Mouse (Mus musculus): Measurements from ENCODE around the gene Samm50. TPM values are rescaled to one million over a fixed set of nuclear protein-coding genes. Genes with fewer than 3 reads are reported as not detected.

Samm50 gene
- polyA plus RNA-seq, 1 experiment from 2014 or later, result 60.5 TPM

DNA sequence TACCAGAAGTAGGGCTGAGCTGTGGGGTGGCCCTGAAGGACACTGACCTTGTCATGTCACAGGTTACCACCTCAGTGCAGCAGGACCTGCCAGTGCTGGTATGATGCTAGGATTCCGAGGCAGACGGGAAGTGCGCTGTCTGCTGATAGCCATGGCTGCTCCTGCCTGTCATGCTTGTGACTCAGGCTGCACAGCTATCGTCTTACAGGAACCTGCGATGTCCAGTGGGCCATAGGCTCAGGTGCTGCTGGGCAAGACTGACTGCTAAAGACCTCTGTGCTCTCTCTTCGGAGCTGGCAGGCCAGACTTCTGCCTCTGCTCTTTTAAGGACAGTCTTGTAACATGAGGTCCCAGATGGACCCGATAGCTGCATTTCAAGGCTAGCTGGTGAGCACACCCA, 22.4 kb downstream of the Samm50 start:
- no peak for DNase-seq (ENCODE audit: low spot score)
- WGBS, result 91% methylated on average over 7 of the region's 7 CpGs
- no peaks in the 10 kb centered on the region for H3K27me3 ChIP-seq (replicated peaks; ENCODE audit: control insufficient read depth, insufficient read depth, low read length)

DNA sequence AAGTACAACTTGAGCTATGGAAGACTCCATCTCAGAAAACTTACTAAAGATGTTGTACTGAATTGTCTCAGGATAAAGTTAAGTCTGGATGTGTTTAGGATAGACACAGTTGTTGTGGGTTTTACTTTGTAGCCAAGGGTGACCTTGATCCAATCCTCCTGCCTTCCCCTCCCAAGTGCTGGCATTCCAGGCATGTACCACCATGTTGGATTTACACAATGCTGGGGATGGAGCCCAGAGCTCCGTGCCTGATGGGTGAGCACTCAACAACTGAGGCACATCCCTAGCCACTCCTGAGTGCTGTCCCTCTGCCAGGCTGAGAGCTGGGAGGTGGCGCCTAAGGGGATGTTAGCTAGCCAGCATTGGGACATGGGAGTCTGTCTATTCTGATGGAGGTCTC, 23.2 kb downstream of the Samm50 start:
- Histone ChIP-seq H3K36me3 (ENCODE audit: control insufficient read depth, insufficient read depth, low read length) (peaks cover 34% of the 10 kb centered on the region), H3K4me2 (ENCODE audit: low read length) (no peak overlapping the region), H3K4me3 (ENCODE audit: low read depth, low read length) (no peak overlapping the region), H3K4me1 (ENCODE audit: control insufficient read depth, insufficient read depth, low read length) (0 out of 2 replicates have a peak, but pooled peaks cover 4% of the 10 kb centered on the region), H3K9ac (ENCODE audit: low read length) (no peak overlapping the region), H3K27me3 (replicated peaks; ENCODE audit: control insufficient read depth, insufficient read depth, low read length) (no peaks in the 10 kb centered on the region), H3K27ac (ENCODE audit: low read depth, low read length) (no peak overlapping the region), H3K9me3 (replicated peaks; ENCODE audit: control insufficient read depth, low read length) (no peaks in the 10 kb centered on the region)
- 77% methylated on average over 2 of the region's 2 CpGs for WGBS
- no peak for ATAC-seq
- DNase-seq (ENCODE audit: low spot score), result no peak

More for the DNA sequence above, 22.4 kb downstream of the Samm50 start:
- Histone ChIP-seq H3K27ac (ENCODE audit: low read depth, low read length) (no peak overlapping the region), H3K4me1 (ENCODE audit: control insufficient read depth, insufficient read depth, low read length) (0 out of 2 replicates have a peak, but pooled peaks cover 4% of the 10 kb centered on the region), H3K36me3 (ENCODE audit: control insufficient read depth, insufficient read depth, low read length) (peaks cover 41% of the 10 kb centered on the region), H3K4me2 (ENCODE audit: low read length) (no peak overlapping the region), H3K9me3 (replicated peaks; ENCODE audit: control insufficient read depth, low read length) (no peaks in the 10 kb centered on the region), H3K9ac (ENCODE audit: low read length) (no peak overlapping the region), H3K4me3 (ENCODE audit: low read depth, low read length) (no peak overlapping the region)
- ATAC-seq, result no peak

DNA sequence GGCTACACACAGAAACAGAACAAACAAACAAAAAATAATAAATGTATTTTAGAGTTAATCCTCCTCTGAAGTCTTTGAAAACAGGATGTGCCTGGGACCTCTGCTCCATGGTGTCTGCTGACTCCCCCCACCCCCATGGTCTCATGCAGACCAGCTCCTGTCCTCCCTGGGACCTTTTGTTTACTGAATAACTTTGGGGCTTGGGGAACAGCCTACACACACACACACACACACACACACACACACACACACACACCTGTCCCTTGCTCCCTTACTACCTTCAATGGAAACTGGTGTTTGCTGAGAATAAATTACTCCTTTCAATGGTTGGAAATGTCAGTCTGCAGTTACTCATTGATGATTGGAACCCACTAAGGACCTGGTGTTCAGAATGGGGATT, 24.0 kb downstream of the Samm50 start:
- Histone ChIP-seq H3K27ac (ENCODE audit: low read depth, low read length) (no peak overlapping the region), H3K27me3 (replicated peaks; ENCODE audit: control insufficient read depth, insufficient read depth, low read length) (no peaks in the 10 kb centered on the region), H3K36me3 (ENCODE audit: control insufficient read depth, insufficient read depth, low read length) (peaks cover 26% of the 10 kb centered on the region), H3K9me3 (replicated peaks; ENCODE audit: control insufficient read depth, low read length) (no peaks in the 10 kb centered on the region), H3K9ac (ENCODE audit: low read length) (no peak overlapping the region), H3K4me1 (ENCODE audit: control insufficient read depth, insufficient read depth, low read length) (0 out of 2 replicates have a peak, but pooled peaks cover 4% of the 10 kb centered on the region), H3K4me2 (ENCODE audit: low read length) (no peak overlapping the region), H3K4me3 (ENCODE audit: low read depth, low read length) (no peak overlapping the region)
- no peak for DNase-seq (ENCODE audit: low spot score)
- ATAC-seq, result no peak

DNA sequence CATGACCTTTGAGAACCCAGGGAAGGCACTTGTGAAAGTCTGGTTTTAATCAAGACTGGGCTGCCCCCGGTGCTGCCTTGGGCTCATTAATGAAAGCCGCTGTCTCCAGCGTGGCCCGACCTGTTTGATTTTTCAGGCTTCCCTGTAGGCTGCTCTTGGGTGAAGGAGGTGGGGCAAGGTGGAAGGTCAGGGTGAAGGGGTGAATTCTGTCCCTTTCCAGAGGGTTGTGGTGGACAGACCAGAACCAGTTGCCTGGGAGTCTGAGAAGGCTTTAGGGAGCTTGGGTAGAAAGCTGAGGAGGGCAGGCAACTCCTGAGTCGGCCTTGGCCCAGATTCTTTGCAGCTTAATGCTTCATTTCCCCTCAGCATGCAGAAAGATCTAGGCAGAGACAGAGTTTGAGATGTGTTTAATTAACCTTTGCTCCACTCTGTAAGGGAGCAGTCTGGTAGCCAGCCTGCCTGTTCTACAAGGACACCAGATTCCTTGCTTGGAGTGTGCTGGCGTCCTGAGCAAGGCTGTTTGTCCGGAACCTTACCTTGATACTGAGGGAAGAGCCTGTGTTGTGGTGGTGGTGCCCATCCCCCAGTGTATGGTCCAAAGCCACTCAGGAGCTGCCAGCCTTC, 24.5 kb downstream of the Samm50 start:
- no peak overlapping the region for H3K4me3 ChIP-seq (ENCODE audit: low read depth, low read length)
- peaks cover 20% of the 10 kb centered on the region for H3K36me3 ChIP-seq (ENCODE audit: control insufficient read depth, insufficient read depth, low read length)
- ATAC-seq, result no peak
- no peak for DNase-seq (ENCODE audit: low spot score)
- no peaks in the 10 kb centered on the region for H3K27me3 ChIP-seq (replicated peaks; ENCODE audit: control insufficient read depth, insufficient read depth, low read length)
- H3K9ac ChIP-seq (ENCODE audit: low read length), result no peak overlapping the region
- no peak overlapping the region for H3K27ac ChIP-seq (ENCODE audit: low read depth, low read length)
- 0 out of 2 replicates have a peak, but pooled peaks cover 4% of the 10 kb centered on the region for H3K4me1 ChIP-seq (ENCODE audit: control insufficient read depth, insufficient read depth, low read length)
- WGBS, result 50% methylated on average over 7 of the region's 7 CpGs
- H3K9me3 ChIP-seq (replicated peaks; ENCODE audit: control insufficient read depth, low read length), result no peaks in the 10 kb centered on the region
- H3K4me2 ChIP-seq (ENCODE audit: low read length), result no peak overlapping the region

- ATAC-seq (no peak), DNase-seq (ENCODE audit: low spot score) (peak; percentile 59)
- H3K36me3 ChIP-seq (ENCODE audit: control insufficient read depth, insufficient read depth, low read length), result peaks cover 15% of the 10 kb centered on the region
- no peak overlapping the region for H3K27ac ChIP-seq (ENCODE audit: low read depth, low read length)
- H3K27me3 ChIP-seq (replicated peaks; ENCODE audit: control insufficient read depth, insufficient read depth, low read length), result no peaks in the 10 kb centered on the region
- no peaks in the 10 kb centered on the region for H3K9me3 ChIP-seq (replicated peaks; ENCODE audit: control insufficient read depth, low read length)
- no peak overlapping the region for H3K4me2 ChIP-seq (ENCODE audit: low read length)
- no peak overlapping the region for H3K4me3 ChIP-seq (ENCODE audit: low read depth, low read length)
- no peak overlapping the region for H3K9ac ChIP-seq (ENCODE audit: low read length)
- 0 out of 2 replicates have a peak, but pooled peaks cover 4% of the 10 kb centered on the region for H3K4me1 ChIP-seq (ENCODE audit: control insufficient read depth, insufficient read depth, low read length)
- WGBS, result 40% methylated on average over 23 of the region's 23 CpGs
These were observed 26.1 kb downstream of the Samm50 start for GRCm38 (mm10) chr15:84217969-84218782.

DNA sequence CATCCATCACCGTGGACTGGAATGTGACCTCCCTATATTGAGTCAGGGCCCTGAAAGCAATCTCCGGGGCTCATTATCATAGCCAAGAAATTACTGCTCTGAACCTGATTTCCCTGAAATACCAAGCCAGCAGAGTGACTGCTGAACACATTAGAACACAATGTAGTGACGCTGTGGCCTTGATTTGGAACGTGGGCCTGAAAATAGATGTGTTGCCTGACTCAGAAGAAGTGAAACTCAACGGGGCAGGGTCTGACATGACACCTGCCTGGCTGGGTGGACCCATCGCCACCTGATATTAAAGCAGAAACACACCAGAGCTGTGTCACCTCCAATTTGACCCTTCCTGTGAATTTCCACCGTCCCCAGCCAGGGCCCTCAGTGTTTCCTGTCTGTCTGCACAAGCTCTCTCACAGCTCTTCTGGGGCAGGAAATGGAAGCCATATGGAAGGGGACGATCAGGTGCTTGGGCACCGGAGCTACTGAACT, 26.8 kb downstream of the Samm50 start:
- DNase-seq (ENCODE audit: low spot score) (no peak), ATAC-seq (peak; percentile 53; the same call in 1 of the 2 replicates)
- Histone ChIP-seq H3K9ac (ENCODE audit: low read length) (no peak overlapping the region), H3K4me3 (ENCODE audit: low read depth, low read length) (no peak overlapping the region), H3K27ac (ENCODE audit: low read depth, low read length) (0 out of 2 replicates have a peak overlapping the region, but pooled peaks have one; percentile 40), H3K27me3 (replicated peaks; ENCODE audit: control insufficient read depth, insufficient read depth, low read length) (no peaks in the 10 kb centered on the region), H3K4me1 (ENCODE audit: control insufficient read depth, insufficient read depth, low read length) (0 out of 2 replicates have a peak, but pooled peaks cover 4% of the 10 kb centered on the region), H3K36me3 (ENCODE audit: control insufficient read depth, insufficient read depth, low read length) (peaks cover 15% of the 10 kb centered on the region), H3K9me3 (replicated peaks; ENCODE audit: control insufficient read depth, low read length) (no peaks in the 10 kb centered on the region), H3K4me2 (ENCODE audit: low read length) (no peak overlapping the region)
- 57% methylated on average over 9 of the region's 9 CpGs for WGBS

GRCm38 (mm10) chr15:84221539-84221938, 29.5 kb downstream of the Samm50 start:
- H3K4me1 ChIP-seq (ENCODE audit: control insufficient read depth, insufficient read depth, low read length), result 0 out of 2 replicates have a peak, but pooled peaks cover 9% of the 10 kb centered on the region
- 76% methylated on average over 5 of the region's 5 CpGs for WGBS
- H3K9me3 ChIP-seq (replicated peaks; ENCODE audit: control insufficient read depth, low read length), result no peaks in the 10 kb centered on the region
- H3K36me3 ChIP-seq (ENCODE audit: control insufficient read depth, insufficient read depth, low read length), result no peaks in the 10 kb centered on the region
- H3K4me3 ChIP-seq (ENCODE audit: low read depth, low read length), result no peak overlapping the region
- H3K9ac ChIP-seq (ENCODE audit: low read length), result no peak overlapping the region
- no peak for ATAC-seq
- H3K27ac ChIP-seq (ENCODE audit: low read depth, low read length), result no peak overlapping the region
- no peak for DNase-seq (ENCODE audit: low spot score)
- H3K27me3 ChIP-seq (replicated peaks; ENCODE audit: control insufficient read depth, insufficient read depth, low read length), result no peaks in the 10 kb centered on the region
- H3K4me2 ChIP-seq (ENCODE audit: low read length), result no peak overlapping the region

- WGBS, result 33% methylated on average over 6 of the region's 6 CpGs
- ATAC-seq, result no peak
- H3K9ac ChIP-seq (ENCODE audit: low read length), result no peak overlapping the region
- no peaks in the 10 kb centered on the region for H3K27me3 ChIP-seq (replicated peaks; ENCODE audit: control insufficient read depth, insufficient read depth, low read length)
- DNase-seq (ENCODE audit: low spot score), result no peak
- no peak overlapping the region for H3K27ac ChIP-seq (ENCODE audit: low read depth, low read length)
- no peaks in the 10 kb centered on the region for H3K9me3 ChIP-seq (replicated peaks; ENCODE audit: control insufficient read depth, low read length)
- H3K4me1 ChIP-seq (ENCODE audit: control insufficient read depth, insufficient read depth, low read length), result peaks cover 14% of the 10 kb centered on the region
- no peak overlapping the region for H3K4me3 ChIP-seq (ENCODE audit: low read depth, low read length)
- H3K36me3 ChIP-seq (ENCODE audit: control insufficient read depth, insufficient read depth, low read length), result no peaks in the 10 kb centered on the region
- no peak overlapping the region for H3K4me2 ChIP-seq (ENCODE audit: low read length)
These were observed 31.4 kb downstream of the Samm50 start for GRCm38 (mm10) chr15:84223423-84223822.

DNA sequence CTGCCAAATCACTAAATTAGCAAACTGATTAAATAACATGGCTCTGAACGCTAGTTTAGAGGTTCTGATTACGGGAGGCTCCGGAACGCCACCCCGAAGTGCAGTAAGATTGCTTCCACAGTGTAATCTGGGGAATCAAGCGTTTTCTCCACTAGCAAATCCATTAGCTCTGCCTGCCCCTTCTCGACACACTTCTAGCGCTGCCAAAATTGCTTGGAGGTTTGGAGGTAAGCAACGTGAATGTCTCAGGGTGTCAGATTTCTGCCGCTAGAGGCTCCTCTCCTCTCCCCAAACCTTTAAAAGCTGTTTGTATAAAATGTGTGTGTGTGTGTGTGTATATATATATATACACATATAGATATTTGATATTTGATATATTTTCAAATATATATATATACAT, 32.7 kb downstream of the Samm50 start:
- Histone ChIP-seq H3K36me3 (ENCODE audit: control insufficient read depth, insufficient read depth, low read length) (no peaks in the 10 kb centered on the region), H3K4me2 (ENCODE audit: low read length) (no peak overlapping the region), H3K9me3 (replicated peaks; ENCODE audit: control insufficient read depth, low read length) (no peaks in the 10 kb centered on the region), H3K9ac (ENCODE audit: low read length) (no peak overlapping the region), H3K27me3 (replicated peaks; ENCODE audit: control insufficient read depth, insufficient read depth, low read length) (no peaks in the 10 kb centered on the region), H3K27ac (ENCODE audit: low read depth, low read length) (0 out of 2 replicates have a peak overlapping the region, but pooled peaks have one; percentile 9), H3K4me1 (ENCODE audit: control insufficient read depth, insufficient read depth, low read length) (peaks cover 10% of the 10 kb centered on the region), H3K4me3 (ENCODE audit: low read depth, low read length) (no peak overlapping the region)
- no peak for ATAC-seq
- 51% methylated on average over 10 of the region's 10 CpGs for WGBS
- no peak for DNase-seq (ENCODE audit: low spot score)

Data from forebrain, embryonic 14.5 days (tissue).